Mouse (Mus musculus): Measurements from ENCODE around the gene Rbpjl. TPM values are rescaled to one million over a fixed set of nuclear protein-coding genes. Genes with fewer than 3 reads are reported as not detected.
A peak's percentile ranks its signal among the peaks of the same experiment; 100 is the strongest.

Rbpjl gene
- polyA plus RNA-seq, 1 experiment from 2014 or later, result 0.02 TPM

- Histone ChIP-seq H3K27ac (no peak overlapping the region), H3K4me3 (replicated peaks) (no peak overlapping the region), H3K4me2 (peak overlapping the region; percentile 26; the same call in 1 of the 2 replicates), H3K9me3 (replicated peaks) (no peaks in the 10 kb centered on the region), H3K4me1 (replicated peaks) (peaks cover 23% of the 10 kb centered on the region), H3K27me3 (peaks cover 43% of the 10 kb centered on the region), H3K36me3 (peaks cover 8% of the 10 kb centered on the region; the same call in 1 of the 2 replicates), H3K9ac (no peak overlapping the region)
- 6% methylated on average over 7 of the region's 7 CpGs for WGBS (ENCODE audit: insufficient replicate concordance)
- DNase-seq (no peak), ATAC-seq (ENCODE audit: low read depth) (no peak)
Observed at GRCm38 (mm10) chr2:164430697-164431096, 27.8 kb downstream of the Rbpjl start.

- peaks cover 29% of the 10 kb centered on the region for H3K4me1 ChIP-seq (replicated peaks)
- peaks cover 4% of the 10 kb centered on the region; the same call in 1 of the 2 replicates for H3K36me3 ChIP-seq
- peak overlapping the region; percentile 77 for H3K27ac ChIP-seq
- DNase-seq, result no peak
- H3K27me3 ChIP-seq, result peaks cover 39% of the 10 kb centered on the region
- H3K4me2 ChIP-seq, result peak overlapping the region; percentile 44
- 56% methylated on average over 9 of the region's 9 CpGs for WGBS (ENCODE audit: insufficient replicate concordance)
- H3K4me3 ChIP-seq (replicated peaks), result no peak overlapping the region
- 0 out of 2 replicates have a peak, but pooled peaks have one; percentile 41 for ATAC-seq (ENCODE audit: low read depth)
- H3K9me3 ChIP-seq (replicated peaks), result no peaks in the 10 kb centered on the region
- H3K9ac ChIP-seq, result no peak overlapping the region
Observed at GRCm38 (mm10) chr2:164431676-164432465, 28.9 kb downstream of the Rbpjl start.

DNA sequence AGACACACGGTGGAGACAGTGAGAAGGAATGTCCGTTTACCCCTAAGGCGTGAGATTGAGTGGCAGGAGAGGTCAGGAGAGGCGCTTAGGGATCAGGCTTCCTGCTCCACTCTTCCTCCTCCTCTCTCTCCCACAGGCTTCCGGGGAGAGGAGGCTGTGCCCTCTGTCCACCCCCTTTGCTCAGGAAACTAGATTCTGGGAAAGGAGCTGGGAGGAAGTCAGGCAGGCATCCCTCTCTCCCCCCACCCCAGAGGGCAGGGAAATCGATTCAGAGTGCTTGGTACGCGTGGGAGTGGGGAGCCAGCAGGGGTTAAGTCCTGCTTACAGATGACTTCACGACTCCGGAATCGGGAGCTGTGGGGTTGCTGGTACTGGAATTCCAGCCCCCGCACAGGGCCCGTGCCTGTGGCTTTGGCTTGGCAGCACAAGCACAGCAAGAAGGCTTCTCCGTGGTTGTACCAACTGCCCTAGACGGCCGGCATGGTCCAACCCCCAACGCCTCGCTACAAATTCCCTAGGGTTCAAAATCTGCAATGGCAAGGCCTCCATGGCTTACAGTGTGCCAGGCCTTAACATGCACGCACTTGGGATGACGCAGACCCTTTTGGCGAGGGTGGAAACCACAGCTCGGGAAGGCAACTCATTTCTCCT, 29.7 kb downstream of the Rbpjl start:
- peak overlapping the region; percentile 44 for H3K4me2 ChIP-seq
- no peak overlapping the region for H3K4me3 ChIP-seq (replicated peaks)
- peaks cover 44% of the 10 kb centered on the region for H3K27me3 ChIP-seq
- DNase-seq, result no peak
- peak overlapping the region; percentile 77 for H3K27ac ChIP-seq
- H3K36me3 ChIP-seq, result peaks cover 3% of the 10 kb centered on the region; the same call in 1 of the 2 replicates
- 18% methylated on average over 22 of the region's 22 CpGs for WGBS (ENCODE audit: insufficient replicate concordance)
- no peak for ATAC-seq (ENCODE audit: low read depth)
- peaks cover 31% of the 10 kb centered on the region for H3K4me1 ChIP-seq (replicated peaks)
- H3K9me3 ChIP-seq (replicated peaks), result no peaks in the 10 kb centered on the region
- H3K9ac ChIP-seq, result no peak overlapping the region

DNA sequence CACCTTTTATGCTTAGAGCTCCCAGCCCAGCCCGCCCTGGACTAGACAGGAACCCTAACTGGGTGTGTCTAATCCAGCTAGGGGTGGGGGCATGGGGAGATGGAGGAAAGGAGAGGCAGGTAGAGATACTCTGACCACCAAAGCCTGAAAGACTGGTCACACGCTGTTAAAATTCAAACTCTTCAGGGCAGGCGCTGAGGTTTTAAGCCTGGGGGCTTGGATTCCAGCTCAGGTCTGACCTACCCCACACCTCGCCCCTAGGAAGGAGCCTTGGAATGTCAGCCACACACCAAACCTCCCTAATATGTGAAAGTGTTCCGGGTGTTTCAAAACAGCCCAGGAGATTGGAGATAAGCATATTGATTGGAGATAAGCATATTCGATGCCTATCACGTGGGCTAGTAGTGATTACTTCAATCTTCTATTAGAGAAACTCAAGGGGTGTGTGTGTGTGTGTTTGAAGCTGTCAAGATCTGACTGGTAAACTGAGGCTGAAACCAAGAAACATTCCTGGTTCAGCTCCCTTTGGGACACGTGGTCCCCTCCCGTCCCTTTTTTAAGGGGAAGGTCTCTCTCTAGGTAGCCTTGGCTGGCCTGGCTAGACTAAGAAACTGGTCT, 30.4 kb downstream of the Rbpjl start:
- Histone ChIP-seq H3K27ac (peak overlapping the region; percentile 77), H3K36me3 (no peaks in the 10 kb centered on the region; the same call in 1 of the 2 replicates), H3K4me2 (peak overlapping the region; percentile 44), H3K9me3 (replicated peaks) (no peaks in the 10 kb centered on the region), H3K27me3 (peaks cover 42% of the 10 kb centered on the region), H3K4me3 (replicated peaks) (no peak overlapping the region), H3K4me1 (replicated peaks) (peaks cover 31% of the 10 kb centered on the region), H3K9ac (no peak overlapping the region)
- WGBS (ENCODE audit: insufficient replicate concordance), result 54% methylated on average over 9 of the region's 9 CpGs
- DNase-seq, result no peak
- ATAC-seq (ENCODE audit: low read depth), result no peak

GRCm38 (mm10) chr2:164434681-164435080, 31.7 kb downstream of the Rbpjl start:
- Histone ChIP-seq H3K4me1 (replicated peaks) (peaks cover 38% of the 10 kb centered on the region), H3K4me3 (replicated peaks) (no peak overlapping the region), H3K4me2 (peak overlapping the region; percentile 17; the same call in 1 of the 2 replicates), H3K27ac (0 out of 2 replicates have a peak overlapping the region, but pooled peaks have one; percentile 4), H3K9ac (no peak overlapping the region), H3K9me3 (replicated peaks) (no peaks in the 10 kb centered on the region), H3K36me3 (no peaks in the 10 kb centered on the region), H3K27me3 (peaks cover 30% of the 10 kb centered on the region)
- ATAC-seq (ENCODE audit: low read depth), result no peak
- WGBS (ENCODE audit: insufficient replicate concordance), result 51% methylated on average over 3 of the region's 3 CpGs
- no peak for DNase-seq

- Histone ChIP-seq H3K36me3 (no peaks in the 10 kb centered on the region), H3K27ac (no peak overlapping the region; the same call in 1 of the 2 replicates), H3K4me1 (replicated peaks) (peaks cover 42% of the 10 kb centered on the region), H3K9ac (no peak overlapping the region), H3K9me3 (replicated peaks) (no peaks in the 10 kb centered on the region), H3K4me2 (peak overlapping the region; percentile 6; the same call in 1 of the 2 replicates), H3K27me3 (peaks cover 25% of the 10 kb centered on the region), H3K4me3 (replicated peaks) (no peak overlapping the region)
- no peak for ATAC-seq (ENCODE audit: low read depth)
- DNase-seq, result no peak
- WGBS (ENCODE audit: insufficient replicate concordance), result 9% methylated on average over 5 of the region's 5 CpGs
Observed at GRCm38 (mm10) chr2:164435216-164436090, 32.5 kb downstream of the Rbpjl start.

DNA sequence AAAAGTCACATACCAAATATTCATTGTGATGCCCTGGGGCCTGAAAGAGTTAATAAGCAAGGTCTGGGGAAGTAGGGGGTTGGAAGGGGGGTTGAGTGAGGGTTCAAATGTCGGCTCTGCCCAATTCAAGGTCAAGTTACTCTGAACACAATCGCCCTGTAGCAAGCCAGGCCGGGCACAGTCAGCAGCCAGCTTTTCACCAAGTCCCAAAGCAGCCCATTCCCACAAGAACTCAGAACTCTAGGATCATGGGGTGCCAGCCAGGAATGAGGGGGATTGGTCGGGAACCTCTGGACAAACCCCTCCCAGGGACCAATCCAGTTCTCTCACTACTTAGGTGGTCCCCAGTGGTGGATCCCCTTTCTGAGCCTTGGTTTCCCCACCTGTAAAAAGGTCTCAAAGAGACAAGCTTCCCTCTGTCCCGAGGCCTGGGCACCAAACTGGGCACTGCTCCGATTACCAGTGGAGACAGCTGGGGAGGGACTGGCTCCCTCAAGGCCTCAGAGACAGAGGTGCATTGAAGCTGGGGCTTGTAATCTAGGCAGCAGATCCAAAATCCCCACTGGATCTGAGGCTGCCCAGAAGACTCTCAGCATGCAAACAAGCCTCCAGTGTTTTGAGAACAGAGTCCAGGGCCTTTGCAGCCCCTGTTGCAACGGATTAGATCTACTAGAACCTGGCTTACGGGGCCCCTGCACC, 33.4 kb downstream of the Rbpjl start:
- H3K4me3 ChIP-seq (replicated peaks), result no peak overlapping the region
- no peaks in the 10 kb centered on the region for H3K36me3 ChIP-seq
- peaks cover 26% of the 10 kb centered on the region for H3K27me3 ChIP-seq
- 22% methylated on average over 8 of the region's 8 CpGs for WGBS (ENCODE audit: insufficient replicate concordance)
- peak overlapping the region; percentile 59 for H3K27ac ChIP-seq
- H3K9ac ChIP-seq, result 0 out of 2 replicates have a peak overlapping the region, but pooled peaks have one; percentile 0
- ATAC-seq (ENCODE audit: low read depth), result no peak
- no peak for DNase-seq
- no peaks in the 10 kb centered on the region for H3K9me3 ChIP-seq (replicated peaks)
- H3K4me2 ChIP-seq, result peak overlapping the region; percentile 45
- peaks cover 43% of the 10 kb centered on the region for H3K4me1 ChIP-seq (replicated peaks)

DNA sequence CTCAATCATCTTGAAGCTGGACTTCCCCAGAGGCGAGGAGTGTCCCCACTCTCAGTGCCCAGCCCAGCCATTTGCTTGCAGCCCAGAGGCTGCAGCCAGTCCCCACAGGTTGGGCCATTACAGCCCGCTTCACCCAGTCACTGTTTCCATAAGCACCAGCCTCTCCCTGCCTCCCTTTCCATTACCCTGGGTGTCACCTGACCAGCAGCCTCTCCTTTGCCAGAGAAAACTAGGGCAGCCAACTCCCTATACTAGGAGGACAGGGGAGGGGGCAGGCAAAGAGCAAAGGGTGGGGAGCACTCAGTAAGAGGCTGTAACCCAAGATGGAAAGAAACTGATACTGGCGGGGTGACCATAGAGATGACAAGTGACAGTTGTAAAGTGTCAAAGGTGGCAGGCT, 34.0 kb downstream of the Rbpjl start:
- peak; percentile 15; the same call in 1 of the 2 replicates for ATAC-seq (ENCODE audit: low read depth)
- H3K9me3 ChIP-seq (replicated peaks), result no peaks in the 10 kb centered on the region
- H3K4me3 ChIP-seq (replicated peaks), result no peak overlapping the region
- peak overlapping the region; percentile 59 for H3K27ac ChIP-seq
- H3K36me3 ChIP-seq, result no peaks in the 10 kb centered on the region
- DNase-seq, result no peak
- peak overlapping the region; percentile 45 for H3K4me2 ChIP-seq
- WGBS (ENCODE audit: insufficient replicate concordance), result 25% methylated on average over 3 of the region's 3 CpGs
- peaks cover 40% of the 10 kb centered on the region for H3K4me1 ChIP-seq (replicated peaks)
- no peak overlapping the region for H3K9ac ChIP-seq
- H3K27me3 ChIP-seq, result peaks cover 32% of the 10 kb centered on the region

GRCm38 (mm10) chr2:164437710-164438109, 34.8 kb downstream of the Rbpjl start:
- H3K4me2 ChIP-seq, result peak overlapping the region; percentile 45
- H3K4me1 ChIP-seq (replicated peaks), result peaks cover 40% of the 10 kb centered on the region
- H3K27ac ChIP-seq, result peak overlapping the region; percentile 59
- no peak overlapping the region for H3K9ac ChIP-seq
- 36% methylated on average over 6 of the region's 6 CpGs for WGBS (ENCODE audit: insufficient replicate concordance)
- DNase-seq, result no peak
- H3K4me3 ChIP-seq (replicated peaks), result no peak overlapping the region; the same call in 1 of the 2 replicates
- ATAC-seq (ENCODE audit: low read depth), result no peak
- H3K9me3 ChIP-seq (replicated peaks), result no peaks in the 10 kb centered on the region
- no peaks in the 10 kb centered on the region for H3K36me3 ChIP-seq
- H3K27me3 ChIP-seq, result peaks cover 40% of the 10 kb centered on the region

DNA sequence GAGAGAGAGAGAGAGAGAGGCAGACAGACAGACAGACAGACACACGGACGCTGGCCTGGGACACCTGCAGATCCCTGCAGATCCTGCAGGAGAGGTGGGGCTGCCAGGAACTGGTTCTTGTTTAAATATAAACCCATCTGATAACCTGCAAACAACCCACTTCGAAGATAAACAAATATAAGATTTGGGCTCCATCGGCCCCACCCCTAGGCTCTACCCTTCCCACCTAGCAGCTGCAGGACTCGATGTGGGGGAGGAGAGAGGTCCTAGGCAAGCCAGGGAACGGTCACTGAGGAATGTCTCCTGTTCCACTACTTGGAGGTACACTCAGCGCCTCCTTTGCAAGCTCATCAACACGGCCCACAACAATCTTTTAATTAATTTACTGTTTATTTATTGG, 35.3 kb downstream of the Rbpjl start:
- ATAC-seq (ENCODE audit: low read depth) (peak; percentile 36), DNase-seq (no peak)
- 35% methylated on average over 8 of the region's 8 CpGs for WGBS (ENCODE audit: insufficient replicate concordance)
- H3K9ac ChIP-seq, result no peak overlapping the region
- H3K4me3 ChIP-seq (replicated peaks), result no peak overlapping the region
- no peaks in the 10 kb centered on the region for H3K9me3 ChIP-seq (replicated peaks)
- peaks cover 45% of the 10 kb centered on the region for H3K27me3 ChIP-seq
- H3K36me3 ChIP-seq, result no peaks in the 10 kb centered on the region
- peaks cover 40% of the 10 kb centered on the region for H3K4me1 ChIP-seq (replicated peaks)
- peak overlapping the region; percentile 45 for H3K4me2 ChIP-seq
- no peak overlapping the region; the same call in 1 of the 2 replicates for H3K27ac ChIP-seq

Measured in liver, embryonic 13.5 days (tissue).